Mouse (Mus musculus): ENCODE measurements around the gene Ints5.

DNA sequence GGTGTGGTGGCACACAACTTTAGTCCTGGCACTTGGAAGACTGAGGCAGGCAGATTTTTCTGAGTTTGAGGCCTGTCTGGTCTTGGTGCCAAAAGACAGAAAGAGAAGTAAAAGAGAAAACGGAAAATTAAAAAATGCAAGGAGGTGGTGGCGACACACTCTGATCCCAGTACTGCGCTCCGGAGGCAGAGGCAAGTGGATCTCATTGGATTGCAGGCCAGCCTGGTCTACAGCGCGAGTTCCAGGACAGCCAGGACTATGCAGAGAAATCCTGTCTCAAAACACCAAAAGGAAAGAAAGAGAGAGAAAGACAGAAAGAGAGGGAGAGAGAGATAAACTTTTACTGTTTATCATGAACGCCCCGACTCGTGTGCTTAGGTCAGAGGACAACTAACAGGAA, 22.0 kb upstream of the Ints5 start:
- no peak for TF ChIP-seq POLR2A (IDR thresholded peaks at IDR 0.05; ENCODE audit: extremely low read depth, insufficient read depth, low read length)
- TF ChIP-seq CTCF (IDR thresholded peaks at IDR 0.05; ENCODE audit: low read depth, low read length): no peak

All from liver, adult 2 months (tissue).